Mouse (Mus musculus) lung, postnatal 36 days (tissue): ENCODE data around the gene Birc2.
A peak's percentile ranks its signal among the peaks of the same experiment; 100 is the strongest.
"Not testable (repeated sequence)": the region's sequence is repeated elsewhere in the genome, so short reads cannot be mapped to it uniquely, and the experiment has no call there.

ENCODE experiments used
- DNase-seq: peaks from one replicate; pipeline ENCODE4 v3.0.0; 2022; ENCODE audit warnings: mixed read lengths

Birc2 gene

GRCm38 (mm10) chr9:7836905-7837805 is at the start of gene Birc2:
Gene Birc2 (minus strand): TSS chr9:7837064.
- DNase-seq: peak; percentile 97

- DNase-seq: no peak
Observed at GRCm38 (mm10) chr9:7884346-7884745, 47.5 kb upstream of the Birc2 start.

- DNase-seq: no peak
Observed at GRCm38 (mm10) chr9:7882304-7882865, 45.5 kb upstream of the Birc2 start.

- no peak for DNase-seq
Observed at GRCm38 (mm10) chr9:7873511-7874211, 36.8 kb upstream of the Birc2 start.

DNA sequence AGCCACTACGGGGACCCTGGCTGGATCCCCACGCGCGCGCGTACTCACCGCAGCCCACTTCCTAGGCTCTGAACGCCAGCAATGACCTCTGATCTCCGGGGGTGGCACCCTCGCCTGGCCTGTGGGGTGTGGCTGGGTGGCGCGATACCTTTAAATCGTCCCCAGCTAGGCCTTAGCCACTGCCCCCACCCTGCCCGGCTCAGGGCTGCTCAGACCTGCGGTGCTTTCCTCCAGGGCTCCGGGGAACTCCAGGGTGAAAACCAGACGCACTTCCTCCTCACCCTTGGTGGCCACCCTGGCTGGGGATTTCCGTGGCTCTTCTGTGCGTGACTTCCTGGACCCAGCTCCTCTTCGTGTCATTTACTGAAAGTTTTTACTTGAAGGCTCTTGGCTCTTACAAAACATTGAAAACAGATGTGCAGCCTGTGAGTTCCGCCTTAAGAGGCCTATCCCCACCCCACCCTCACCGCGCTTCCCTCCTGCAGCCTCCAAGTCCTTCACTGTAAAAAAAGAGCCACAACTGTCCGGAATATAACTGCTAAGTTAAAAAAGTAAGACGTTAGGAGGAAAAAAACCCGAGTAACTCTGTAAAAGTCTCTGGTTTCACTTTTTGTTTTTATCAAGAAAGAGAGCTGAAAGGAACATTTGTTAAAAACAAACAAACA is 36.0 kb upstream of the Birc2 start, which contains the start of gene Birc3:
Gene Birc3 (minus strand): TSS at position 412 of the 665 bp plus-strand sequence.
- DNase-seq: peak; percentile 88

DNA sequence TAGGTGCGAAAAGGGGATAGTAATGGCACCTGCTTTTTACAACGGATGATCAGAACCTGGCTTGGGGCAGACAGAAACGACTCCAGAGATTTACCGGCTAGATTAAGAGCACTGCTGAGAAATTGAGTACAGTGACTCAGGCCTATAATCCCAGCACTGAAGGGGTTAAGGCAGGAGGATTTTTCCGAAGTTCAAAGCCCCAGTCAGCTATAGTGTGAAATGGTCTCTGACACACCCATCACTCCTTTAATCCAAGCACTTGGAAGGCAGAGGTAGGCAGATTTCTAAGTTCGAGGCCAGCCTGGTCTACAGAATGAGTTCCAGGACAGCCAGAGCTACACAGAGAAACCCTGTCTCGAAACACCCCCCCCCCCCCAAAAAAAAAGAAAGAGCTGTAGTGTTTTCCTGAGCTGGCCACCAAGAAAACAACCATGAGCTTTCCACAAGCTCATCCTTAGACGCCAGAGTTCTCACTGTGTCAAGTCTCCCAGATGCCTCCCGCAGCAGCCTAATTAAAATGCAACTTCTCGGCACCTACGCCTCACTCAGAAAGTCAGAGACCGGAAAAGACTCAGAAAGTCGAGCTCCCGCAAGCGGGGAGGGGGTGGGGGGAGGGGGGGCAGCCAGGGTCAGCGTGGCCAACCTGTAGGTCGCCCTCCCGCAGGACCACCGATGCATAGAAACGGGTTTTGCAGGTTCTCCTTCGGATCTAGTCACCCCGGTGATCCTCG is 35.3 kb upstream of the Birc2 start:
- peak; percentile 28 for DNase-seq

DNA sequence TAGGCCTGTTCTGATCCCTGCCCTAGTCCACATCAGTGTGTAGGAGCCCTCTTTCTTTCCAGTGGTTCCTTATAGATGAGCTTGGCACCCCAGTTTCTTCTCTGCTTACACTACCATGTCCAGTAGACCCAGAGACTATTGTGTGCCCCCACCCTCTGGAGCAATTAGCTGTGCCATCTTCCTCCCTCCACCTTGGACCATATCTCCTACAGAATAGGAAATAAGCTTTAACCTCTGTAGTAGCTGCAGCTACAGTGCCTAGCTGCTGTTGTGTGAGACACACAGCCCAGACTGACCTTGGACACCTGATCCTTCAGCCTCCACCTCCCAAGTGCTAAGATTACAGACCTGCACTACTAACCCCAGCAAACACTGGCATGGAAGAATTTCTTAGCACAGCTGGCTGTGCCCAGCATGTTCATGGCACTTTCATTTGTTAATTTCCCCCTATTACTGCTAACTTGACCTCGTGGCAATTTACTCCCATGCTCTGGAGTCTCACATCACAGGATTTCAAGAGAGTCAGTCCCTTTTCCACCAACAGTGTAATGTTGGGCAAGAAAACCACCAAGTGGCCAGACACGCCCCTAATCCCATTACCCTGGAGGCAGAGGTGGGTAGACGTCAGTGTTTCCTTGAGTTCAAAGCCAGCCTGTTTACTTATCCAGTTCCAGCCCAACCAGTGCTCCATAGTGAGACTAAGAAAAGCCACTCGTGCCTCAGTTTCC is 34.6 kb upstream of the Birc2 start:
- peak; percentile 62 for DNase-seq

- DNase-seq: peak; percentile 83
Observed at GRCm38 (mm10) chr9:7870556-7871315, 33.9 kb upstream of the Birc2 start.

DNA sequence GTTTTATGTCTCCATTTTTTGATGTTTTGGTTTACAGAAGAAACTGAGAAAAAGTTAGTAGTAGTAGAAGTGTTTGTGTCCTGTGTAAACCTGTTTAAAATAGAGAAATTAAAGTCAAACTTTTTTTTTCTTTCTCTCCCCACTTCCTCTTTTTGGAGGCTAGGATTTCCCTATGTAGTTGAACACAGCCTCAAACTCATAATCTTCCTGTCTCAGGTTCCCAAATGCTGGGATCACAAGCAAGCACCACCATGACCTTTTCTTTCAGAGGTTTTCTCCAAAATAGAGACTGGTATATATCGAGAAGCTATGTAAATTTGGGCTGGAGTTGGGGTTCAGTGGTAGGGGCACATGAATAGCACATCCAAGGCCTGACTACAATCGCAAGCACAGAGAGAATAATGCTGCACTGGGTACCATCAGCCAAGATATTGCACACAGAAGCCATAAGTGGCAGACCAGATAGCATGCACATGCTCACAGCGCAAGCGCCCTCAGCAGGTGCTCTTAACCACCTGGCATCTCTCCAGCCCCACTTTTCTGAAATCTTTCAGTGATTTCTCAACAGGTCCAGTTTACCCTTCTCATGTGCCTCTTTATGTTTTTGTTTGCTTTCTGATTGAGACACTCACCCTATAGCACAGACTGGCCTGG is 32.1 kb upstream of the Birc2 start:
- DNase-seq: peak; percentile 81

- DNase-seq: peak; percentile 73
Observed at GRCm38 (mm10) chr9:7867981-7868380, 31.1 kb upstream of the Birc2 start.

DNA sequence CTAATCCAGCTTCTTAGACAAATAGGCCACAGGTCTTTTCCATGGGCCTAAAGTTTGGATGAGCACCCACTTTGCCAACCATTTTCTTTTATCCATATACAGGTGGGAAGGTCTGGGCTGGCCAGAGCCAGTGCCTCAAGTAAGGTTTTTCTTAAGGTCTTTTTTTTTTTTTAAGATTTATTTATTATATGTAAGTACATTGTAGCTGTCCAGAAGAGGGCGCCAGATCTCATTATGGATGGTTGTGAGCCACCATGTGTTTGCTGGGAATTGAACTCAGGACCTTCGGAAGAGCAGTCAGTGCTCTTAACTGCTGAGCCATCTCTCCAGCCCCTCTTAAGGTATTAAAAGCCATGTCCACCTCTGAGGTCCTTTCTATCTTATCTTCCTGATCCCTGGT is 30.1 kb upstream of the Birc2 start:
- not testable (repeated sequence) for DNase-seq

DNA sequence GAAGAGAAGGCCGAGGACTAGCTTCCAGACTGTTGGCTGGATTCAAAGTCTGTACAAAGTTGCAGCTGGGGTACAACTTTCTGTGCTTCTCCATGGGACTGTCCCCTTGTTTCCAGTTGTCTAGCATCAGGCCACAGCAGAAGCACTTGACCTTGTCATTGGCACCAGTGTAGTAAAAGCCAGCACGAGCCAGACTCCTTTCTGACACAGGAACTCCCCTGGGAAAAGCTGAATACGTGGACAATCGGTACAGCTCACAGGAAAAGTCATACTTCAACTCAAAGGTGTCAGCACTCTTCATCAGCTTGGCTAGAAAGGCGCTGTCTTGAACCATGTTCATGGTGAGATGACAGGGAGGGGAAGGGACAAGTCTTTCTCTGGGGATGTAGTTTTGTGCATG is 24.1 kb upstream of the Birc2 start:
- no peak for DNase-seq

- DNase-seq: no peak
Observed at GRCm38 (mm10) chr9:7855912-7856311, 19.0 kb upstream of the Birc2 start.

DNA sequence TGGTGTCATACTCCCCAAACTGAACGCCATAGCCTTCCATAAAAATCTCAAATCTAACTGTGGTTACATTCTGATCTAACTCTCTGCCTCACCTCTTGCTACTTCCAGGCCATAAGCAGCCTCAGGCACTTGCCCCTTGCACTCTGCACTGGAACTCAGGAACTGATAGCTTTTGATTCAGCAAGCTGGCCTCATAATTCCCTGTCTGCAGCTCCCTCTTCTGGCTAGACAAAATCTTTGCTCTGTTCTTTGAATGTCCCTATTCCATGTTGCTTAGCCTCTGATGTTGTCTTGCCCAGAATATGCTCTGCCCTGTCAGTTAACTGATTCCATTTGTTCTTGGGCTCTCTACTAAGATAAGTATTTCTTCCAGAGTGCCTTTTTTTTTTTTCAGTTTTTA is 18.5 kb upstream of the Birc2 start:
- DNase-seq: peak; percentile 73

DNA sequence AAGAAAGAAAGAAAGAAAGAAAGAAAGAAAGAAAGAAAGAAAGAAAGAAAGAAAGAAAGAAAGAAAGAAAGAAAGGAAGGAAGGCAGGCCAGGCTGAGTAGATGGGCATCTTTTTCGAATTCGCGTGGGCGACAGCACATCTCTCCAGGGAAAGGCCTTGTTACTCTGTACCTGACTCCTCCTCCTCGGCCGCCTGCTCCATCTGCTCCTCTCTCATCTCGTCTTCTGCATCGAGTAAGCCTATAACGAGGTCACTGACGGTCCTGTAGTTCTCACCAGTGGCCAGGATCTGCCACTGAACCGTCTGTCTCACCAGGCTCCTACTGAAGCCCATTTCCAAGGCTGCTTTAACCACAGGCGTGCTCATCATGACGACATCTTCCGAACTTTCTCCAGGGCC is 17.3 kb upstream of the Birc2 start:
- DNase-seq: not testable (repeated sequence)

GRCm38 (mm10) chr9:7852346-7853230 is 15.7 kb upstream of the Birc2 start:
- no peak for DNase-seq

DNA sequence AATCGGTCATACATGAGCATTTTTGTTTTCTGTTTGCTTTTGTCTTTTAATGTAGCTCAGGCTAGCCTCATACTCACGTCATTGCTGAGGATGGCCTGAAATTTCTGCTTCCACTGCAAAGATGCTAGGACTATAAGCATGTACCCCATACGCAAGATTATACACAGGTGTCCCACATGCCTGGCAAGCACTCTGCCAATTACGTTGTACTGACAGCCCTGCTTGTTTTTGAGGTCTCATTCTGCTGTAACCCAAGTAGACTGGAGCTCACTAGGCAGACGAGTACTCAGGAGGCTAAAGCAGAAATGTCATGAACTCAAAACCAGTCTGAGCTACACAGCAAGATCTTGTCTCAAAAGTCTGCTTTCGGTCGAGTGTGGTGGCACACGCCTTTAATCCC is 15.0 kb upstream of the Birc2 start:
- no peak for DNase-seq

- DNase-seq: no peak
Observed at GRCm38 (mm10) chr9:7848191-7848590, 11.3 kb upstream of the Birc2 start.

GRCm38 (mm10) chr9:7846667-7847199 is 9.9 kb upstream of the Birc2 start:
- DNase-seq: no peak
